Mouse (Mus musculus) cerebellum, adult 2 months (tissue): ENCODE data around the gene Sar1b.

Experiments used
- CTCF ChIP-seq: fragments of 200-500 bp; IDR thresholded peaks from 2 replicates; pipeline ENCODE4 v1.5.1; 2011; ENCODE audit warnings: low read depth, mild to moderate bottlenecking, control low read depth, low read length, moderate library complexity, borderline replicate concordance; ENCODE audit not compliant: insufficient read depth
- POLR2A ChIP-seq: fragments of 200-500 bp; IDR thresholded peaks from 2 replicates; pipeline ENCODE4 v1.6.1; 2011; ENCODE audit warnings: low read length, control low read depth, borderline replicate concordance; ENCODE audit not compliant: insufficient read depth

GRCm38 (mm10) chr11:51755621-51756311, 7.7 kb upstream of the Sar1b start:
- TF ChIP-seq CTCF (no peak), POLR2A (no peak)
